Mouse (Mus musculus) megakaryocyte, adult 5-6 weeks (primary cell): ENCODE data around the gene Ntf3. TPM values are rescaled to one million over a fixed set of nuclear protein-coding genes. Genes with fewer than 3 reads are reported as not detected.

Source experiments
- ATAC-seq: 2 replicates; pipeline ENCODE4 v1.8.0; 2016; ENCODE audit warnings: mild to moderate bottlenecking, inconsistent platforms; ENCODE audit not compliant: poor library complexity, severe bottlenecking
- total RNA-seq, 2 experiments: library from RNA; stranded (forward) in 1 of 2; stranded (reverse) in 1 of 2; fragments of 153-499, 151-499 nt in 1 of 2; fragments of 221-1000, 200-1000 nt in 1 of 2; gene quantifications; 2 replicates each; pipeline versions ENCODE4 v1.2.3 to v1.2.4; 2015 to 2017

The Ntf3 gene
- total RNA-seq, 2 experiments from 2014 or later, result not detected

DNA sequence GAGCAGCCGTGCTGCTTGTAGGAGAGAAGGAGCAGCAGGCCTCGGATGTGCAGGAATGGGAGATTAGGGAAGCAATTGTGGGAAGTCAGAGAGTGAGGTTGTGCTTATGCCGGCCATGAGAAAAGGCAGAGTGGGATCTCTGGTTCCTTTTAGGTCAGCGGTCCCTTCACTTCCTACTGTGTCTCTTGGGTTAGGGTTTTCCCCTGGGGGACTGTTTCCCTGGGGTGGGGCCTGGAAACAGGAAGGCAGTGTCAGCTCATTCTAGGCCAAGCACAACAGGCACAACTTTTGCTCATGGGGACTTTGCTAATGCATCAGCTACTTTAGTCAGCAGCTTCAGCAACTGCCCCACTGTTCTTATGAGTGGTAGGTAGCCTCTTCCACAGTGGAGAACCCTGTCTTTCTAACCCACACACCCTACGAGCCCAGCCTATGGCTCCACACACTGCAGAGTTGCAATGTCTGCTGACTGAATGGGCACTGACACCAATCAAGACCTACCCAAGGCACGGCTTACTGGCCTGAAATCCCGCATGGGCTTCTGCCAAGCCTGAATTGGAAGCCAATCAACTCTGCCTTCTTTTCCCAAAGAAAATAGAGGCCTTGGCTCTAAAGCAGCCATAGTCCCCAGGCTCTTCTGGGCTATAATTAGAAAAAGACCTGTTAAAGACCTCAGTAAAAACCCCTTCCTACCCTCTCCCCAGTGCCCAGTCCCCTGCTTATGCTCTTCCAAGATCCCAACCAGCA lies 60.5 kb downstream of the Ntf3 start:
- no peak for ATAC-seq

DNA sequence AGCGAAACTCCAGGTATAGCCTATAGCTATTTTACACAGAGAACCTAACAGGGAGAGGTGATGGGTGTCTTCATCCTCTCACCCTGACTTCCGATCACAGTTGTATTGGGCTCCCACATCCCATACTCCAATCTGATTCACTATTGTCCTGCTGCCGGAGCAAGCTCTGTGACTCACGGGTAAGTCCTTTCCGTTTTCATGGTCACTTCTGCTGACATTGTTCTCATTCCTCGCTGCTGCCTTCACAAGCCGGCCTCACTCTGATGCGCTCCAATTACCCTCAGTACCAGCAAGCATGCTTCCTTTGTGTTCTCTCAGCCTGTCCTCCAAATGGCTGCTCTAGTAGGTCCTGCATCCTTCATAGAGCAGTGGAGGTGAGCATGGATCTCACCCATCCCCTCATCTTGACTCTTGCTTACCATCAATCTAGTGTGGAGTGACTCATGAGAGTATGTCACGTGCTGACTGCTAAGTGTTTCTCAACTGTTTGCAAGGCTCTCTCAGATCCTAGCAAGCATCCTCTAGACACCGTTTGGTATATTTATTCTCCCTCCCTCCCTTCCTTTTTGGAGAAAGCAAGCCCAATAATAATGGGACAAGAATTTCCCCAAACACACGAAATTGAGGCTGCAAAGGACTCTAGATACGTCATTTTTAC lies 61.5 kb downstream of the Ntf3 start:
- no peak for ATAC-seq

DNA sequence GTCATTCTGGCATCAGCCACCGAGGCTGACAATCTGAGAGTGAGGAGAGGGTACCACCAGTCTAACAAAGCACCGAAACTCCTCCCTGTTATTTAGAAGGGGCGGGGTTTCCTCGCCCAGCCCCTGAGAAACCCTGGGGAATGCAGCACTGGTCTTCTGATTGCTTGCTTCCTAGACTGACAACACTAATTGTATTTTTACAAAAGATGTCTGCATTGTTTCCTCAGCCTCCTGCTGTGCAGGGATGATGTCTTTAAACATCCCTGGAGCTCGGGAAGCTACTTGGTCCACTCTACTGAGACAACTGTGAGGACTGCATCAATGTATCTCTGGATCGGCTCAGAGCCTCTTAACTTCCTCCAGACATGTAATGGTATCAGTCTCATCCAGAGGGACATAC lies 64.1 kb downstream of the Ntf3 start:
- no peak for ATAC-seq

DNA sequence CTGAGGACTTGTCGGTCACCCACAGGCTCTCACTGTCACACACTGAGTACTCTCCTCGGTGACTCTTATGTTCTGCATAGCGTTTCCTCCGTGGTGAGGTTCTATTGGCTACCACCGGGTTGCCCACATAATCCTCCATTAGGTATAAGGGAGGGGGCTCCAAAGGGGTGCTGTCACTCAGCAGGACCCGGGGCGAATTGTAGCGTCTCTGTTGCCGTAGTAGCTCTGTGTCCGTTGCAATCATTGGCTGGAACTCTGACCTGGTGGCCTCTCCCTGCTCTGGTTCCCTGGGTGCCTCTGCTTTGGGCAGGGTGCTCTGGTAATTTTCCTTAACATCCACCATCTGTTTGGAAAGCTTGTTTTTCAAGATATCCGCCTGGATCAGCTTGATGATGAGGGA lies 64.7 kb downstream of the Ntf3 start:
- no peak for ATAC-seq

DNA sequence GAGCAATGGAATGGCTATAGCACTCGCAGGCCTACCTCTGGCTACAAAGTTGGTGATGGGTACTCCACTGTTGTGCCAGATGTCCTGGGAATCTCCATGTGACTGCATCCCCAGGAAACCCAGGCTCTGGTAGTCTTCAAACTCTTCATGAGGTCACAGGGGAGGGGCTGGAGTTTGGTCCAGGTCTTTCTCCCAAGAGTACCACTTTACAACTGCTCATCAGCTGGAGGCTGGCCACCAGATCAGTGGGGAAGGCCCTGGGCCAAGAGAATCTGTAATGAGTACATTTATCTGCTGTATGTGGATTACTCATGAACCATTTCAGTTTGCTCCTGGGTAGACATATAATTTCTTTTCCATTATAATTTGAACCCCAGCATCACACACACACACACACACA lies 66.1 kb downstream of the Ntf3 start:
- no peak for ATAC-seq

DNA sequence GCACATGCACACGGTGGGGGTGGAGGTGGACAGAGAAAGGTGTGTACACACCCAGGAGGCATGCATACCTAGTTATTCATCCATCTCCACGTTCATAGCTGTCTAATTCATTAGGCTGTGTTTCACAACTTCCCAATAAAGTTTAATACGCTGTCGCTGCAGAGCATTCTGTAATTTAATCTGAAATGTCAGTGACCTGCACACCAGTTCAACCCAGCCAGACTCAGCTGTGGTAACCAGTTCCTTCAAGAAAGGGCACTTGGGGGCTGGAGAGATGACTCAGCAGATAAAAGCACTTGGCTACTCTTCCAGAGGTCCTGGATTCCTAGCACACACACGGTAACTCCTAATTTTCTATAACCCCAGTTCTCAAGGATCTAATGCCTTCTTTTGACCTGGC lies 69.2 kb downstream of the Ntf3 start:
- no peak for ATAC-seq

DNA sequence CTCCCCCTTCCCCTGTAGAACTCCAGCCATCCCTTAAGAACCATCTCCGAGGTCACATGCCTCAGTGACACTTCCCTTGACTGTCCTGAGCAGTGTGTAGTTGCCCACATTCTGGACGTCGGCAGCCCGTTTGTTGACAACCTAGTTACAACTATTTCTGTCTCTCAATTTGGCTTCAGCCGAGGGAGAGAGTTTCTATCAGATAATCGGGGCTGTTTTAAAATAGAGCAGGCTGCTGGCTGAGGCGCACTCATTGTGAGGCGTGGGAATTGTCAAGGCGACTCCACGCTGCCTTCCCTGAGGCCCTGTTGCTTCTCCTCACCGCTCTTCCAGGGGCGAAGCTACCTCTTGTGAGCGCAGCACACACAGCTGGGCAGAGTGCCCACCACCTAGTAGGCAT lies 70.6 kb downstream of the Ntf3 start:
- ATAC-seq, result no peak

DNA sequence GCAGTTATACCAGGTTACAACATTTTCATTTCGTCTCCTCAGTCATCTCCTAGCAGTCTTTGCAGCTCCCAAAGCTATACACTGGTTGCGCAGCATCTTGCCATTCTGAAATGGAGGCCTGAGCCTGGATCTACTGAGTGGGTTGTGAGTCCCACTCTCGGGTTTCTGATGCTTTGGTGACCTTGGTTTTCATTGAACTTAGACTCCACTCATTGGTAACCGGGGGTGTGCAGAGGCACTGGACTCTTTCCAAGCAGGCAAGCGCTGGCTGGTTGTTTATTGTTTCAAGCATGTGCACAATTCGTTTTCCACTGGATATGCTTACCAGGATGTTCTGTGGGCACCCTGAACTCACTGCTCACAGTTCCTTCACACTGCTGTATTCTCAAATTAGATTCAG lies 71.7 kb downstream of the Ntf3 start:
- ATAC-seq, result no peak

DNA sequence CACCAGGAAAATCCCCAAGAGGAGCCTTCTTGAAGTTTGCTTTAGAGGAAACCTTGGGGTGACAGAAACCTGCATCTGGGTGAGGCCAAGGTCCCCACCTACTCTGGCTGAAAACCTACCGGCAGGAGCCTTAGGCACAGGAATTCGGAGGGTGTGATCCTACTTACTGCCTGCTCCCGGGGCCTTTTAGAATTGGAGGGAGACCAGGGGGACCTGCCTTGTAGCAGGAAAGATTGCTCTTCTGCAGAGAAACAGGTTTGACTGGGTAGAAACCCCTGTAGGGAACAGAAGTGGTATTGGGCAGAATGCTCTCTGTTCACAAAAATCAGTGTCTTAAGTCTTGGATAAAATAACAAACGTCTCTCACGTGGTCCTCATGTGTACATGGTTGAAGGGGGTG lies 74.7 kb downstream of the Ntf3 start:
- no peak for ATAC-seq

DNA sequence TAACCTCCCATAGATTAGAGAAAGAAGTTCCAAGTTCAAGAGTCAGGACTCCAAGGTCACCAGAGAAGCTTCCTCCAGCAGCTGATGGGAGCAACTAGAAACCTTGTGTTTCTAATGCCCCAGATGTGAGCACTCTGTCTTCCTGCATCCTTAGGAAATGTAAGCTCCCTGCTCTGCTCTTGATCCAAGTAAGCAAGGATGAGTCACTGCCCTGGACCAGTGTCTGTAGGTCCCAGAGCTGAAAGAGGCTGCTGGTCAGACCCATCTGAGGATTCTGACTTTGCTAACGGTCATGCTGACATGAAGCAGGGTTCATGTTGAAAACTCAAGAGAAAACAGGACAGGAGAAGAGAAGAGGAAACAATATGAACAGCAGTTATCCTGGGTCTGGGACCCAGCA lies 76.6 kb downstream of the Ntf3 start:
- ATAC-seq, result no peak

DNA sequence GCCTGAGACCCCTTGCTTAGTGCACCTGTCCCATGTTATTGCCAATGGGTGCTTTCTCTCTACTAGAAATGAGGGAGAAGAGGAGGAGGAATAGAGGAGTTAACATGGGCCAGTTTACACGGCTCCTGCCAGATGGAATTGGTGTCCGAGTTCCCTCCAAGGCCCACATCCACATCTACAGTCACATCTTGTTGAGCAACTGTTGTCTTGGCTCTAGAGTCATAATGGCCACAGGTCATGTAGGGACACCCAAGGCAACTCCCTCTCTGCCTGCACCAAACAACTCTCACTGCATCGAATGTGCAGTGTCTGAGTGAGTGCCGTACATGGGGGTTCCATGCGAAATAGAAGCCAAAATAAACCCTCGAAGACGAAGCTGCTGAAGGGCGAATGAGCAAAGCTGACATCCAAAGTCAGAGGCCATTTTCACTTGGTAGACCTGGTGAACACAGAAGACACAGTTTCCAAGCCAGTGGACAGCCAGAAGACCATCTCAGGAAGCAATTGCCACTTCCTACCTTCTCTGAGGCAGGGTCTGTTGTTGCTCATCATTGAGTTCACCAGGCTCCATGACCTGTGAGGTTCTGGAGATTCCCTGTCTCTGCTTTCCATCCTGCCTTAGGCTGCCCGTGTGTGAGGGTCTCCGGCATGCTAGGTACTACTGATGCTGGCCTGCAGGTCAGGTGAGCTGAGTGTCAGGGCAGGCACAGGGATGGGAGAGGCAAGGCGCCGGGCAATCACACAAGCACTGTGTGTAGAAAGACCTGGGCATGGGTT lies 78.0 kb downstream of the Ntf3 start:
- ATAC-seq, result no peak

DNA sequence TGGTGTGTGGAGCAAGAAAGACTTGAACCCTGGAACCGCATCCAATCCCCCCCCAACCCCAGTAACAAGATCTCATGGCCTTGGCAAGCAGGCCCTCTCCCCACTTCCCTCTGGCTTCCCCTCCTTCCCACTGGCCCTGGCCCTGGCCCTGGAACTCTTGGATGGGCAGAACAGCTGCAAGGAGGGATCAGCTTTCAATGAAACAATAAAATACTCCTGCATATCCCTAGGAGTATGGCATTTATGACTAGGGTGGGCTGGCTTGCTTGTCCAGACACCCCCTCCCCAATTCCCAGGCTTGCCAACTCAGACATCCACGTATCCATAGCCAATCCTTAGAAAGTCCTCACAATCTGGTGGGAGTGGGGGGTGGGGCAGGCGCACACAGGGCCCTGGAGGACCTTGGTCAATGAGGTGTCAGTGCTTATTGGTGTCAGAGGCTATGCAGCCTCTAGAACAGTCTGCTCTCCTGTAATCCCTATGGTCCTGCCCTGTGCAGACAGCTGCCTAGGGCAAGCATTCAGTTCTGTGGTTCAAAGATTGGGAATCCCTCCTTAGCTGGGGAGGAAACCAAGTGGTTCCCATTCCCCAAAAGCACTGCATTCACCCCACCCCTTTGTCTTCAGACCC lies 80.3 kb downstream of the Ntf3 start:
- ATAC-seq, result no peak

DNA sequence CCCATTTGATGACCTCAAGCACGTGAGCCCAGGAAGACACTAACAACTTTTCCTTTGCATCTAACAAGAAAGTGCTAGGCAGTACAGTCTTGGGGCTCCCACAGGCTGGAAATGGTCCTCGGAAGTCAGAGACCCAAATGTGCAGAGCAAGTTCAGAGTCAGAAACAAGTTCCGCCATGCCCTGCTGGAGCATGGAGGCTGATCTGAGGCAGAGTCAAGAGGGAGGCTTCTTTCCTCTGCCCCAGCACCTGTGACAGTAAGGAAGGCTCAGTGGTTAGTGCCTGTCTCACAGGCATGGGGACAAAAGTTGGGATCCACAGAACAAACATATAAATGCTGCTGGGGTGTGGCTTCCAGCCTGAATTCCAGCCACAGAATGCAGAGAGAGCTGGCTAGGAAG lies 86.2 kb downstream of the Ntf3 start:
- no peak for ATAC-seq

DNA sequence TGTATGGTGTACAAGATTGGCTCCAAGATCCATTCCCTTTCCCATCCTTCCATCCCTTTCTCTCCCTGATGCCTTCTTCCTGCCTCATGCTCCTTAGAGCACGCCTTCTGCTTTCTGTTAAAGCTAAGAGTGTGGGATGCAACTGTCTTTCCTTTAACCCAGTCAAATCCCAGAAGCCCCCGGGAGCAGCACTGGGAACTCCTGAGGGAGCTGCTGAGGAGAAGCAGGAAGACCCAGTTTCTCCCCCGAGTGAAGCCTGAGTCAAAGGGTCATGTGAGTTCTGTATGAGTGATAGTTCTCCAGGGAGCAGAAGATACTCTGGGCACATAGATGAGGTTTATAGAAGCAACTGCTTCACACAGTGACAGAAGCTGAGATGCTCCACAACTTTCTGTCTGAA lies 109.0 kb downstream of the Ntf3 start:
- ATAC-seq, result no peak

DNA sequence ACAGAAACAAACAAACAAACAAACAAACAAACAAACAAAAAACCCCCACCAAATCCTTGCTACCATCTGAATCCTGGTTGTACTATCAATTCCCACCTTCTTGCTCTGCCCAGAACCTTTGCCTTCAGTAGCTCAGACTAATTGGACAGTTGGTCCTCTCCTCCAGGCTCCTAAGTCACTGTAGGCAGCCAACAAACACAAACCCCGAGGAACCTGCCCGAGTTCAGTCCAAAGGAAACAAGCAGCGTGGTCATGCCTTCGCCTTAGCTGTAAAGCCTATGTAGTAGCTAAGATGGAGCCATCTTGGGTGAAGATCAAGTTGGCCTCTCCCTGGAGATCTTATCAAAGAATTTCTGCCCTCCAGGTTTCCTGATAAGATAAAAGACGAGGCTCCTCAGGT lies 113.6 kb downstream of the Ntf3 start:
- no peak for ATAC-seq
